Mouse (Mus musculus): ENCODE results near the gene Myocd. TPM values are rescaled to one million over a fixed set of nuclear protein-coding genes. Genes with fewer than 3 reads are reported as not detected.

Myocd gene
- polyA plus RNA-seq, 1 experiment, result not detected

DNA sequence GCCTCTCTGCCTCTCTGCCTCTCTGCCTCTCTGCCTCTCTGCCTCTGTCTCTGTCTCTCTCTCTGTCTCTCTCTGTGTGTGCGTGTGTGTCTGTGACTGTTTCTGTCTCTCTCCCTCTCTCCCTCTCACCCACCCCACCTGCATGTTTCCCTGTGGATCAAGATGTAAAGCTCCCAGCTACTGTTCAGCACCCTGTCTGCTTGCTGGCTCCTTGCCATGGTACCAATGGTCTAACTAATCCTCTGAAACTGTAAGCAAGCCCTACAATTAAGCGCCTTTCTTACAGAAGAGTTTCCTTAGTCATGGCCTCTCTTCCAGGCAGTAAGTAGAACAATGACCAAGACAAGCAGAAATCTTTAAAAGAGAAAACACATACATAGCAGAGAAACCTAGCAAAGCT is 32.9 kb downstream of the Myocd start:
- Histone ChIP-seq H3K27ac (ENCODE audit: insufficient read depth, low read depth, low read length) (no peak overlapping the region), H3K4me1 (ENCODE audit: control insufficient read depth, insufficient read depth, low read length) (peaks cover 5% of the 10 kb centered on the region; the same call in 1 of the 2 replicates), H3K4me3 (ENCODE audit: insufficient read depth, low read depth, low read length) (no peak overlapping the region)
- WGBS, result 77% methylated on average over 2 of the region's 2 CpGs
- TF ChIP-seq CTCF (IDR thresholded peaks at IDR 0.05; ENCODE audit: insufficient read depth, low read depth, low read length) (no peak), POLR2A (IDR thresholded peaks at IDR 0.05; ENCODE audit: insufficient read depth, low read depth, low read length) (no peak)

DNA sequence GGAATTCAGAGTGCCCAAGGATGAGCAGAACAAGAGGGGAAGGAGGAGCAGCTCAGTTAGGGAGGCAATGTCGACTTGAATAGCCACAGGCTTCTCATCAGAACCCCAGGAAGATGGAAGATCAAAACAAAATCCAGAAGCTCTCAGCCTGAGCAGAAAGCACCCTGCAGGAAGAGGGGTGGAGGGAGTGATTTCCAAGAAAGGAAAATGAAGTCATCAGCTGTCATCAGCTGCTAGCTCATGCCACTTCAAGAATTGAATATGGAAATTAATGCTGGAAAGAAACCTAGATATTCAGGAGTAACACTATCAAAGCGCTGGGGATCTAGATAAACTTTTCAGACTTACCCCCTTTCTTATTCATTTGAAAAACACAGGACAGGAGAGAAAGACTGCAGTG is 34.4 kb downstream of the Myocd start:
- WGBS, result 47% methylated on average over 2 of the region's 2 CpGs
- Histone ChIP-seq H3K27ac (ENCODE audit: insufficient read depth, low read depth, low read length) (no peak overlapping the region), H3K4me3 (ENCODE audit: insufficient read depth, low read depth, low read length) (no peak overlapping the region), H3K4me1 (ENCODE audit: control insufficient read depth, insufficient read depth, low read length) (peaks cover 5% of the 10 kb centered on the region; the same call in 1 of the 2 replicates)
- TF ChIP-seq CTCF (IDR thresholded peaks at IDR 0.05; ENCODE audit: insufficient read depth, low read depth, low read length) (no peak), POLR2A (IDR thresholded peaks at IDR 0.05; ENCODE audit: insufficient read depth, low read depth, low read length) (no peak)

DNA sequence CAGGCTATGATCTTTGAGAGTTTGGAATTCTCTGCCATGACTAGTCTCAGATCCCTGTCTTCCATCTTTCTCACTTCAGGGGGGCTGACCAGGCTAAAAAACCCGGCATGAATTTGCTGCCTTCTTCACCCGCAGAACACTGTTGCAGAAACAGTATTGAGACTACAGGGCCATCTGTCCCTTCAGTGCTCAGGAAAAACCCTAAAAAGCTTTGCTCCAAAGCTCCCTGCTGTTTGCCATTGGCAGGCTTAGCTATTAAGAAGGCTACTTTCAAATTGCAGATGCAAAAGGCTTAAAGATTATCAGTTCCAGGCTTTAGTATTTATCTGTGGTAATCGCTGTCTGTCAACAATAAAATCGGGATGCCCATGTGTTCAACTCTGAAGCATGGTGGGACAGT is 38.0 kb downstream of the Myocd start:
- Histone ChIP-seq H3K27ac (ENCODE audit: insufficient read depth, low read depth, low read length) (no peak overlapping the region), H3K4me3 (ENCODE audit: insufficient read depth, low read depth, low read length) (no peak overlapping the region), H3K4me1 (ENCODE audit: control insufficient read depth, insufficient read depth, low read length) (peaks cover 3% of the 10 kb centered on the region; the same call in 1 of the 2 replicates)
- 63% methylated on average over 4 of the region's 4 CpGs for WGBS
- TF ChIP-seq POLR2A (IDR thresholded peaks at IDR 0.05; ENCODE audit: insufficient read depth, low read depth, low read length) (no peak), CTCF (IDR thresholded peaks at IDR 0.05; ENCODE audit: insufficient read depth, low read depth, low read length) (no peak)

DNA sequence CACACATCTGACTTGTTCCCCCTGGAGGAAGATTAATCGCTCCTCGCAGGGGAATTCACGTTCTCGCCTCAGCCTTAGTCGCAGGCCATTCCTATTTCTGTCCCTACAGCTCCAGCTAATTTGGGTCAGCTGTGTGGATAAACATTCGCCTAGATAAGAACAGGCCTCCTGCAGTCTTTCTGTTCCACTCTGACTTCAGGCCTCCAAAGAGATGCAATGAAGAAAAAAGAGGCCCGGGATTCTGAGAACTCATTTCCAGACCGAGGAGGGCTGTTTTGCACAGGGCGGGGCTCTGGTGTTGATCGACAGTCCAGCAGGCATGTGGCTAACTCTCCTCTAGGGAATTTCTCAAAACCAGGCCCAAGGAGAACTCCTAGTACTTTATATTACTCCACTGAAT is 43.0 kb downstream of the Myocd start:
- no peak overlapping the region for H3K27ac ChIP-seq (ENCODE audit: insufficient read depth, low read depth, low read length)
- no peaks in the 10 kb centered on the region for H3K4me1 ChIP-seq (ENCODE audit: control insufficient read depth, insufficient read depth, low read length)
- TF ChIP-seq POLR2A (IDR thresholded peaks at IDR 0.05; ENCODE audit: insufficient read depth, low read depth, low read length) (no peak), CTCF (IDR thresholded peaks at IDR 0.05; ENCODE audit: insufficient read depth, low read depth, low read length) (no peak)
- WGBS, result 60% methylated on average over 10 of the region's 10 CpGs
- no peak overlapping the region for H3K4me3 ChIP-seq (ENCODE audit: insufficient read depth, low read depth, low read length)

DNA sequence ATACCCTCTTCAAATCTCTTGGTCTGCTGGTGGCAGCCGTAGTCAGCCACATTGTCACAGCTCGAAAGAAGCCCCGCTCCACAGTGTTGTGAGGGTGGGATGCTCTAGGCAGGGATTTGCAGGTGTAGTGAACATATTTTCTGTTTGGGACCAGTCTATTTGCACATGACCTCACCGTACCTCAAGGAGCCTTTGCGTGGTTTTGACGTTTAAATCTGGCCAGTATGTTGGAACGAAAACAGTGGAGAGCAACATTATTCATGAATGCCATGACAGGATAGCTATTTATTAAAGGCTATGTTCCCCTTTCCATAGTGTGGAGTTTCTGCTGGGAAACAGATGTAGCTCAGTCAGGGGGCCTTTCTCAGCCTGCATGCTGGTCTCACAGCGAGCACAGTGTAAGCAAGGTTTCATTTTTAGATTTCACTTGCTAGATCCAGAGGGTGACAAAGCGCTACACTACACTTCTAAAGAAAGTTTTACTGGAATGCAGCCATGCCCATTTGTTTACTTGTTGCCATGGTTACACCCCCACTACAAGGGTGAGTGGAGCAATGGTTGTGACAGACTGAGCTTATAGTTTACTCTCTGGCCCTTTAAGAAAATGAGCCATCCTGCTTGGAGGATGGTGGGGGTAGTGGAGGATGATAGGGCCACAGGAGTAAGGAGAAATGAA is 54.7 kb downstream of the Myocd start:
- Histone ChIP-seq H3K4me3 (ENCODE audit: insufficient read depth, low read depth, low read length) (no peak overlapping the region), H3K4me1 (ENCODE audit: control insufficient read depth, insufficient read depth, low read length) (no peaks in the 10 kb centered on the region), H3K27ac (ENCODE audit: insufficient read depth, low read depth, low read length) (no peak overlapping the region)
- whole genome bisulfite sequencing, result 43% methylated on average over 9 of the region's 9 CpGs
- TF ChIP-seq POLR2A (IDR thresholded peaks at IDR 0.05; ENCODE audit: insufficient read depth, low read depth, low read length), result no peak
- no peak for TF ChIP-seq CTCF (IDR thresholded peaks at IDR 0.05; ENCODE audit: insufficient read depth, low read depth, low read length)

DNA sequence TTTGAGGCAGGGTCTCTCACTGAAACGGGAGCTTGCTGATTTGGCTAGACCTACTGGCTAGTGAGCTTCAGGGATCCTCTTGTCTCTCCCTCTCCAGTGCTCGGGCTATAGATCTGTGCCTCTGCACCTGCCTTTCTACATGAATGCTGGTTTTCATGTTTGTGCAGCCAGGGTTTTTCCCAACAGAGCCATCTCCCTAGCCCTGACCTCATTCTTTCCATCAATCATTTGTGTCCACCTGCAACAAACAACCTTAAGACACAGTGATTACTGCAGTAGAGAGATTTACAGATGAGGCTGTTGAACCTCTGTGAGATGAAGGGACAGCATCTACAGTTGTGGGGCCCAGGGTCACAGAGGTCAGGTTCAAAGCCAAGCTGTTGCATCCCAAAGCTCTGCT is 56.0 kb downstream of the Myocd start:
- 96% methylated on average over 2 of the region's 2 CpGs for WGBS
- TF ChIP-seq POLR2A (IDR thresholded peaks at IDR 0.05; ENCODE audit: insufficient read depth, low read depth, low read length) (no peak), CTCF (IDR thresholded peaks at IDR 0.05; ENCODE audit: insufficient read depth, low read depth, low read length) (no peak)
- Histone ChIP-seq H3K4me3 (ENCODE audit: insufficient read depth, low read depth, low read length) (no peak overlapping the region), H3K4me1 (ENCODE audit: control insufficient read depth, insufficient read depth, low read length) (no peaks in the 10 kb centered on the region; the same call in 1 of the 2 replicates), H3K27ac (ENCODE audit: insufficient read depth, low read depth, low read length) (no peak overlapping the region)

DNA sequence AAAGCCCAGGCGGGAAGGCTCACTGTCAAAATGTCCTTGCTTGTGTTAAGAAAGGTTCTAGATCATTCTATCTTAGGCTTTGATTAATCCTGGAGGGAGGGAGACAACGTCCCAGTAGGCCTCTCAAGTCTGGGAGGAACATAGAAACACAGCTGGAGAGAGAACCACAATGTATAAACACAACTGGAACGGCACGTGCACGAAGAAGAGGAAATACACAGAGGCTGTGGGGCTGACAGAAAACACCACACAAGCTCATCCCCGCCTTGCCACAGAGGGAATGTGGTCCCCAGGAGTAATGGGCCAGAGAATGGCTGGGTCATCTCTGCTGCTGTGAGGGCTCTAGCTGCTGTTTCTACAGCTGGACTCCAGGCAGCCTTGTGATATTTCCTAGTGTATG is 58.1 kb downstream of the Myocd start:
- H3K27ac ChIP-seq (ENCODE audit: insufficient read depth, low read depth, low read length), result no peak overlapping the region
- WGBS, result 85% methylated on average over 6 of the region's 6 CpGs
- H3K4me1 ChIP-seq (ENCODE audit: control insufficient read depth, insufficient read depth, low read length), result no peaks in the 10 kb centered on the region; the same call in 1 of the 2 replicates
- TF ChIP-seq CTCF (IDR thresholded peaks at IDR 0.05; ENCODE audit: insufficient read depth, low read depth, low read length) (no peak), POLR2A (IDR thresholded peaks at IDR 0.05; ENCODE audit: insufficient read depth, low read depth, low read length) (no peak)
- no peak overlapping the region for H3K4me3 ChIP-seq (ENCODE audit: insufficient read depth, low read depth, low read length)

DNA sequence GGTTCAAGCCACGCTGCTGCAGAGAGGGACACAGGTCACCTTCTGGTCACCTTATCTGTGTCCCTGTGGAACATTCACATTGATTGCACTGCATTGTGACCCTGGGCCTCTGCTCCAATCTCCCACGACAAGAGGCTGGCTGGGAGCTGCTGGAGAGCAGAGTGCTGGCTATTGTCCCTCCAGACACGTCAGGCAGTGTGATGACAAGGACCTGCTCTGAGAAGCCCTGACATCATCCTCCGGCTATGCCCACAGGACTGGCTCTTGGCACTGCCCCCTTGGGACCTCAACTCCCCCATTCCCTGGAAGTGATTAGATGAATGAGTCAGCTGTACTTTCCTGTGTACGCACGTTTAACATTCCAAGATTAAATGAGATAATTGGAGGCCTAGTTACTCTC is 60.3 kb downstream of the Myocd start:
- WGBS, result 65% methylated on average over 6 of the region's 6 CpGs
- TF ChIP-seq CTCF (IDR thresholded peaks at IDR 0.05; ENCODE audit: insufficient read depth, low read depth, low read length) (no peak), POLR2A (IDR thresholded peaks at IDR 0.05; ENCODE audit: insufficient read depth, low read depth, low read length) (no peak)

DNA sequence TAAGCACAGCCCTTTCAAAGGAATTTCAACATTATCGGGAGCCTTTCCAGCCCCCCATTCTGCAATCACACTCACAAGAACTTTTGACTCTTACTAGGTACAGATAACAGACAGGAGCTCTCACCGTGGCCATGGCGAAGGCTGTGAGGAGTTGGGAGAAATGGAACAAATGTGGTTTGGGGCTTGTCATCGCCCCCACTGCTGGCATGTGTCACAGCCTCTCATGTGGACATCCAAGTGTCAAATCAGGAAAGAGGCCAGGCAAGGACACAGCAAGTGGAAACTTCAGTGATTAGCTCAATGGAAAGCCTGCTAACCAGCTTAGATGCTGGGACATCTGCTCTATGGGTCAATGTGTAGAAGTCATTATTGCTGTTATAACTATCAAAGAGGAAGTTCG is 64.5 kb downstream of the Myocd start:
- WGBS, result 85% methylated on average over 5 of the region's 5 CpGs
- Histone ChIP-seq H3K4me1 (ENCODE audit: control insufficient read depth, insufficient read depth, low read length) (no peaks in the 10 kb centered on the region; the same call in 1 of the 2 replicates), H3K27ac (ENCODE audit: insufficient read depth, low read depth, low read length) (no peak overlapping the region), H3K4me3 (ENCODE audit: insufficient read depth, low read depth, low read length) (no peak overlapping the region)
- TF ChIP-seq CTCF (IDR thresholded peaks at IDR 0.05; ENCODE audit: insufficient read depth, low read depth, low read length) (no peak), POLR2A (IDR thresholded peaks at IDR 0.05; ENCODE audit: insufficient read depth, low read depth, low read length) (no peak)

More for the DNA sequence above, 60.3 kb downstream of the Myocd start:
- Histone ChIP-seq H3K4me1 (ENCODE audit: control insufficient read depth, insufficient read depth, low read length) (no peaks in the 10 kb centered on the region; the same call in 1 of the 2 replicates), H3K4me3 (ENCODE audit: insufficient read depth, low read depth, low read length) (no peak overlapping the region), H3K27ac (ENCODE audit: insufficient read depth, low read depth, low read length) (no peak overlapping the region)

Data from olfactory bulb, adult 2 months (tissue).